Mouse (Mus musculus) gastrocnemius, postnatal 36 days (tissue): Measurements from ENCODE around the gene Ccdc78. TPM values are rescaled to one million over a fixed set of nuclear protein-coding genes. Genes with fewer than 3 reads are reported as not detected.

Experiments used
- DNase-seq, 2 experiments: peaks; one replicate each; pipeline ENCODE4 v3.0.0; 2022
- intact Hi-C: fragments of 180-260 bp; cut with DNase I; formaldehyde crosslinking; loops from one replicate; pipeline ENCODE4 v1.15.1; 2025
- microRNA-seq, 2 experiments: library from miRNA; unstranded; fragments of <30 nt; microRNA quantifications; one replicate each; pipeline ENCODE4 v1.2.0; 2021
- total RNA-seq, 2 experiments: library from RNA; stranded (reverse); gene quantifications; 2 replicates each; pipeline ENCODE4 v1.2.3; 2021

The Ccdc78 gene
- total RNA-seq, 2 experiments from 2014 or later: not detected

GRCm38 (mm10) chr17:25830806-25831431 lies 44.5 kb downstream of the Ccdc78 start:
- no peak for DNase-seq
- intact Hi-C loops: no loop called here

- intact Hi-C loops: loop anchor here (2.0 kb wide), 1 partner anchor 43 kb away; the partner anchor contains the start of gene Mettl26
- DNase-seq: no peak
Observed at GRCm38 (mm10) chr17:25831451-25832281, 45.3 kb downstream of the Ccdc78 start.

- DNase-seq: peak; percentile 99 to 100
- intact Hi-C loops: loop anchor here (2.0 kb wide), 1 partner anchor 42 kb away; the partner anchor contains the start of gene Mettl26
Observed at GRCm38 (mm10) chr17:25832436-25833290, 46.3 kb downstream of the Ccdc78 start.

GRCm38 (mm10) chr17:25833291-25833663 lies 46.9 kb downstream of the Ccdc78 start, which contains the start of gene Stub1:
Stub1 (minus strand) TSS chr17:25833404.
- intact Hi-C loops: loop anchor here (2.0 kb wide), 1 partner anchor 42 kb away; the partner anchor contains the start of gene Mettl26
- peak; percentile 89 to 93 for DNase-seq

- no peak for DNase-seq
Observed at GRCm38 (mm10) chr17:25833961-25834594, 47.7 kb downstream of the Ccdc78 start.

GRCm38 (mm10) chr17:25834595-25835222 lies 48.3 kb downstream of the Ccdc78 start:
- intact Hi-C loops: no loop called here
- DNase-seq: no peak

More at GRCm38 (mm10) chr17:25833961-25834594, 47.7 kb downstream of the Ccdc78 start:
- intact Hi-C loops: loop anchor here (2.0 kb wide), 1 partner anchor 41 kb away; the partner anchor contains the start of gene Mettl26

- intact Hi-C loops: no loop called here
- DNase-seq: no peak
Observed at GRCm38 (mm10) chr17:25835301-25835700, 48.9 kb downstream of the Ccdc78 start.

GRCm38 (mm10) chr17:25835816-25836215 lies 49.4 kb downstream of the Ccdc78 start:
- no peak for DNase-seq
- intact Hi-C loops: no loop called here

- intact Hi-C loops: no loop called here
Observed at GRCm38 (mm10) chr17:25836397-25837075, 50.2 kb downstream of the Ccdc78 start.

GRCm38 (mm10) chr17:25837076-25837410 lies 50.7 kb downstream of the Ccdc78 start, which contains the start of gene Rhbdl1:
Rhbdl1 (minus strand) TSS chr17:25837295.
- DNase-seq: peak; percentile 72
- intact Hi-C loops: no loop called here

More at GRCm38 (mm10) chr17:25836397-25837075, 50.2 kb downstream of the Ccdc78 start:
- no peak for DNase-seq

GRCm38 (mm10) chr17:25837533-25837932 lies 51.2 kb downstream of the Ccdc78 start:
- DNase-seq: no peak
- intact Hi-C loops: no loop called here

GRCm38 (mm10) chr17:25838904-25839303 lies 52.5 kb downstream of the Ccdc78 start:
- intact Hi-C loops: no loop called here
- no peak for DNase-seq

GRCm38 (mm10) chr17:25839455-25840235 lies 53.3 kb downstream of the Ccdc78 start:
- no peak for DNase-seq
- intact Hi-C loops: no loop called here

Small RNA genes lying within 50 kb of the gene (microRNA-seq; reads per million reads assigned to microRNA genes)
- gene Gm25083 (0 reads per million in 2 experiments), gene Mir3082 (0 reads per million in 2 experiments), gene Mir6966 (0 reads per million in 2 experiments)

Other genes with a start within 250 kb of the Ccdc78 start
- gene Sox8, start 215.9 kb upstream of the Ccdc78 start, total RNA-seq: 1 to 10 TPM; 1.9 to 2.0 TPM
- gene Lmf1, start 207.5 kb upstream of the Ccdc78 start, total RNA-seq: 10 to 100 TPM; 13.1 to 13.9 TPM
- not detected for gene Gng13, start 69.4 kb upstream of the Ccdc78 start, total RNA-seq
- gene Chtf18, start 59.2 kb upstream of the Ccdc78 start, total RNA-seq: under 1 TPM; 0.41 to 0.49 TPM
- 1 to 10 TPM; 2.5 to 3.1 TPM for gene Rpusd1, start 58.9 kb upstream of the Ccdc78 start, total RNA-seq
- not detected for gene Mslnl, start 50.5 kb upstream of the Ccdc78 start, total RNA-seq
- gene Msln, start 32.2 kb upstream of the Ccdc78 start, total RNA-seq: under 1 TPM in 1 of 2 experiments, not detected in 1; 0.44 TPM
- gene Narfl, start 12.8 kb upstream of the Ccdc78 start, total RNA-seq: 10 to 100 TPM; 26.0 to 30.5 TPM
- gene Haghl, start 907 bp upstream of the Ccdc78 start, total RNA-seq: 10 to 100 TPM in 1 of 2 experiments, 1 to 10 TPM in 1; 8.7 to 10.1 TPM
- 10 to 100 TPM; 34.8 to 38.9 TPM for gene Fam173a, start 6.3 kb downstream of the Ccdc78 start, total RNA-seq
- gene AC134908.4, start 9.1 kb downstream of the Ccdc78 start, total RNA-seq: not detected
- 10 to 100 TPM; 48.4 to 50.8 TPM for gene Metrn, start 10.6 kb downstream of the Ccdc78 start, total RNA-seq
- 1 to 10 TPM; 1.2 to 1.5 TPM for gene Fbxl16, start 22.5 kb downstream of the Ccdc78 start, total RNA-seq
- 1 to 10 TPM; 8.9 to 9.3 TPM for gene Wdr24, start 37.0 kb downstream of the Ccdc78 start, total RNA-seq
- gene Jmjd8, start 42.3 kb downstream of the Ccdc78 start, total RNA-seq: 10 to 100 TPM; 13.4 to 13.6 TPM
- gene Stub1, start 46.8 kb downstream of the Ccdc78 start, total RNA-seq: 10 to 100 TPM; 85.4 to 86.0 TPM
- gene Rhbdl1, start 50.7 kb downstream of the Ccdc78 start, total RNA-seq: 10 to 100 TPM; 23.2 to 27.7 TPM
- gene Gm20683, start 55.2 kb downstream of the Ccdc78 start, total RNA-seq: 10 to 100 TPM; 18.6 to 19.2 TPM
- 10 to 100 TPM; 63.4 to 68.4 TPM for gene Rhot2, start 58.3 kb downstream of the Ccdc78 start, total RNA-seq
- gene Wdr90, start 74.9 kb downstream of the Ccdc78 start, total RNA-seq: 1 to 10 TPM in 1 of 2 experiments, under 1 TPM in 1; 0.39 to 1.6 TPM
- 100 to 1,000 TPM in 1 of 2 experiments, 10 to 100 TPM in 1; 87.2 to 102 TPM for gene Mcrip2, start 82.2 kb downstream of the Ccdc78 start, total RNA-seq
- 10 to 100 TPM; 28.9 to 32.2 TPM for gene Mettl26, start 88.5 kb downstream of the Ccdc78 start, total RNA-seq
- gene Wfikkn1, start 94.3 kb downstream of the Ccdc78 start, total RNA-seq: under 1 TPM; 0.59 to 0.69 TPM
- 10 to 100 TPM in 1 of 2 experiments, 1 to 10 TPM in 1; 8.5 to 10.8 TPM for gene Rab40c, start 133.1 kb downstream of the Ccdc78 start, total RNA-seq
- 10 to 100 TPM; 24.1 to 27.4 TPM for gene Pigq, start 158.4 kb downstream of the Ccdc78 start, total RNA-seq
- gene Nhlrc4, start 158.4 kb downstream of the Ccdc78 start, total RNA-seq: not detected
- gene A930017K11Rik, start 166.0 kb downstream of the Ccdc78 start, total RNA-seq: not detected
- gene Capn15, start 199.2 kb downstream of the Ccdc78 start, total RNA-seq: 1 to 10 TPM; 5.4 to 6.5 TPM